Mouse (Mus musculus) liver, embryonic 14.5 days (tissue): ENCODE data around the gene Ccl2. TPM values are rescaled to one million over a fixed set of nuclear protein-coding genes. Genes with fewer than 3 reads are reported as not detected.
A peak's percentile ranks its signal among the peaks of the same experiment; 100 is the strongest.

Source experiments
- ATAC-seq: fragments of 200-750 bp; cut with Nextera tagmentation; 2 replicates; pipeline ENCODE4 v1.8.0; 2017; ENCODE audit warnings: moderate number of reproducible peaks, mild to moderate bottlenecking, moderate library complexity; ENCODE audit not compliant: insufficient read depth
- DNase-seq, 3 experiments: peaks; one replicate each; pipeline ENCODE4 v3.0.0-alpha.2; 2012 to 2013; ENCODE audit warnings: low read depth in 3 of 3, low spot score in 3 of 3
- H3K27ac ChIP-seq: fragments of 300-500 bp; sonication (generic); 2 replicates; pipeline ENCODE4 v1.5.1; 2014; ENCODE audit warnings: moderate library complexity, mild to moderate bottlenecking, control low read depth, inconsistent platforms
- H3K27me3 ChIP-seq: fragments of 300-500 bp; sonication (generic); 2 replicates; pipeline ENCODE4 v1.6.1; 2014; ENCODE audit warnings: mild to moderate bottlenecking, low read length, moderate library complexity; ENCODE audit not compliant: control insufficient read depth, insufficient read depth
- H3K36me3 ChIP-seq: fragments of 300-500 bp; sonication (generic); replicated peaks from 2 replicates; pipeline ENCODE4 v1.6.1; 2014; ENCODE audit warnings: low read depth; ENCODE audit not compliant: control insufficient read depth, insufficient read depth
- H3K4me1 ChIP-seq, 2 experiments: fragments of 200-500 bp in 1 of 2; fragments of 300-500 bp in 1 of 2; sonication (generic) in 1 of 2; replicated peaks; 2 replicates each; pipeline ENCODE4 v1.6.1; 2012 to 2014; ENCODE audit warnings: antibody characterized with exemption in 1 of 2, inconsistent platforms in 1 of 2, low read length in 1 of 2; ENCODE audit not compliant: control insufficient read depth in 2 of 2, insufficient read depth in 2 of 2
- H3K4me2 ChIP-seq: fragments of 300-500 bp; sonication (generic); 2 replicates; pipeline ENCODE4 v1.6.1; 2014; ENCODE audit warnings: low read depth, mild to moderate bottlenecking, control low read depth, moderate library complexity
- H3K4me3 ChIP-seq, 2 experiments: fragments of 200-500 bp in 1 of 2; fragments of 300-500 bp in 1 of 2; sonication (generic) in 1 of 2; 2 replicates each; pipeline ENCODE4 v1.5.1; 2012 to 2014; ENCODE audit warnings: low read depth in 2 of 2, low read length in 2 of 2, mild to moderate bottlenecking in 2 of 2, control low read depth in 1 of 2, inconsistent platforms in 1 of 2, moderate library complexity in 1 of 2; ENCODE audit not compliant: insufficient read depth in 1 of 2
- H3K9ac ChIP-seq: fragments of 300-500 bp; sonication (generic); replicated peaks from 2 replicates; pipeline ENCODE4 v1.6.1; 2014; ENCODE audit warnings: mild to moderate bottlenecking, control low read depth, moderate library complexity
- H3K9me3 ChIP-seq: fragments of 300-500 bp; sonication (generic); 2 replicates; pipeline ENCODE4 v1.6.1; 2016; ENCODE audit warnings: low read length, mixed read lengths; ENCODE audit not compliant: control insufficient read depth
- CTCF ChIP-seq: IDR thresholded peaks from 2 replicates; pipeline ENCODE4 v1.5.1; 2016; ENCODE audit warnings: antibody characterized with exemption, low read depth, control low read depth
- EP300 ChIP-seq: IDR thresholded peaks from 2 replicates; pipeline ENCODE4 v1.6.1; 2016; ENCODE audit warnings: antibody characterized with exemption, low read depth
- WGBS: fragments of 180-500 bp; shearing (Covaris S2); extraction: QIAGEN DNeasy Blood & Tissue Kit; methylation state at CpG from one replicate; pipeline ENCODE4 v1.1.7; 2014; ENCODE audit not compliant: insufficient replicate concordance; 5-methylcytosine and 5-hydroxymethylcytosine counted together
- polyA plus RNA-seq, 2 experiments: library from polyadenylated mRNA; depleted of rRNA in 1 of 2; stranded (reverse) in 1 of 2; unstranded in 1 of 2; fragments of >200 nt; fragmentation: Nextera tagmentation in 1 of 2; extraction: Ambion mirVana in 1 of 2; gene quantifications; 2 replicates each; pipeline versions ENCODE4 v1.2.1 to v1.2.3; 2012 to 2014

Gene Ccl2
- polyA plus RNA-seq, 2 experiments: 1.1 to 1.3 TPM

GRCm38 (mm10) chr11:82000581-82000980 is 34.8 kb upstream of the Ccl2 start:
- Histone ChIP-seq H3K27me3 (no peaks in the 10 kb centered on the region), H3K4me2 (no peak overlapping the region), H3K27ac (no peak overlapping the region), H3K36me3 (no peaks in the 10 kb centered on the region), H3K9me3 (no peaks in the 10 kb centered on the region), H3K4me1 (no peaks in the 10 kb centered on the region), H3K4me3 (no peak overlapping the region), H3K9ac (no peak overlapping the region)
- TF ChIP-seq EP300 (no peak), CTCF (no peak)
- DNase-seq: no peak
- ATAC-seq: no peak
- 41% methylated on average over 5 of the region's 5 CpGs for WGBS

- DNase-seq (no peak), ATAC-seq (no peak)
- Histone ChIP-seq H3K4me2 (no peak overlapping the region), H3K36me3 (no peaks in the 10 kb centered on the region), H3K4me3 (no peak overlapping the region), H3K27ac (no peak overlapping the region), H3K4me1 (peaks cover 0 to 6% of the 10 kb centered on the region in 2 experiments; a peak in 2 of 4 replicates), H3K9me3 (no peaks in the 10 kb centered on the region), H3K9ac (no peak overlapping the region), H3K27me3 (no peaks in the 10 kb centered on the region)
- TF ChIP-seq CTCF (no peak), EP300 (no peak)
- 17% methylated on average over 2 of the region's 2 CpGs for WGBS
Observed at GRCm38 (mm10) chr11:82004810-82005209, 30.6 kb upstream of the Ccl2 start.

- H3K4me2 ChIP-seq: peak overlapping the region; percentile 6; the same call in 1 of the 2 replicates
- no peaks in the 10 kb centered on the region for H3K27me3 ChIP-seq
- H3K27ac ChIP-seq: no peak overlapping the region
- 10% methylated on average over 12 of the region's 12 CpGs for WGBS
- peak in 1 of 3 experiments; percentile 15 for DNase-seq
- H3K9me3 ChIP-seq: no peaks in the 10 kb centered on the region
- H3K9ac ChIP-seq: no peak overlapping the region
- H3K4me1 ChIP-seq: peaks cover 0 to 9% of the 10 kb centered on the region in 2 experiments; a peak in 2 of 4 replicates
- ATAC-seq: no peak
- no peak overlapping the region for H3K4me3 ChIP-seq
- H3K36me3 ChIP-seq: no peaks in the 10 kb centered on the region
- TF ChIP-seq EP300 (no peak), CTCF (no peak)
Observed at GRCm38 (mm10) chr11:82006796-82007423, 28.5 kb upstream of the Ccl2 start.

GRCm38 (mm10) chr11:82010115-82010514 is 25.3 kb upstream of the Ccl2 start:
- TF ChIP-seq EP300 (no peak), CTCF (no peak)
- H3K36me3 ChIP-seq: no peaks in the 10 kb centered on the region
- DNase-seq: no peak
- no peak overlapping the region for H3K4me3 ChIP-seq
- H3K4me1 ChIP-seq: peaks cover 0 to 9% of the 10 kb centered on the region in 2 experiments; a peak in 2 of 4 replicates
- no peak overlapping the region for H3K9ac ChIP-seq
- no peak for ATAC-seq
- no peak overlapping the region for H3K27ac ChIP-seq
- H3K9me3 ChIP-seq: no peaks in the 10 kb centered on the region
- WGBS: 57% methylated on average over 3 of the region's 3 CpGs
- no peak overlapping the region for H3K4me2 ChIP-seq
- H3K27me3 ChIP-seq: no peaks in the 10 kb centered on the region

GRCm38 (mm10) chr11:82011411-82012193 is 23.8 kb upstream of the Ccl2 start:
- no peak for DNase-seq
- Histone ChIP-seq H3K9ac (no peak overlapping the region), H3K4me3 (no peak overlapping the region), H3K27me3 (no peaks in the 10 kb centered on the region), H3K36me3 (no peaks in the 10 kb centered on the region), H3K9me3 (no peaks in the 10 kb centered on the region), H3K4me2 (no peak overlapping the region), H3K4me1 (peaks cover 0 to 8% of the 10 kb centered on the region in 2 experiments; a peak in 2 of 4 replicates), H3K27ac (no peak overlapping the region)
- WGBS: 48% methylated on average over 8 of the region's 8 CpGs
- TF ChIP-seq CTCF: no peak
- no peak for TF ChIP-seq EP300
- no peak for ATAC-seq
